Mouse (Mus musculus) left cerebral cortex, adult 18-20 months (tissue): ENCODE data around the gene Myo5a. TPM values are rescaled to one million over a fixed set of nuclear protein-coding genes. Genes with fewer than 3 reads are reported as not detected.

ENCODE experiments used
- total RNA-seq, 2 experiments: library from RNA; stranded (reverse); gene quantifications; 2 replicates each; pipeline ENCODE4 v1.2.3; 2021

Myo5a gene
- total RNA-seq, 2 experiments from 2014 or later: 282 to 297 TPM

Other genes with a start within 250 kb of the Myo5a start
- gene Onecut1, start 209.1 kb upstream of the Myo5a start, total RNA-seq: under 1 TPM; 0.19 to 0.30 TPM
- gene Fam214a, start 118.1 kb upstream of the Myo5a start, total RNA-seq: 10 to 100 TPM; 28.2 to 28.6 TPM
- gene Arpp19, start 33.4 kb upstream of the Myo5a start, total RNA-seq: 100 to 1,000 TPM; 457 to 468 TPM
- 1 to 10 TPM; 4.4 to 8.4 TPM for gene Myo5c, start 161.0 kb downstream of the Myo5a start, total RNA-seq
- gene Gnb5, start 235.3 kb downstream of the Myo5a start, total RNA-seq: 100 to 1,000 TPM; 161 to 167 TPM